Mouse (Mus musculus): Measurements from ENCODE around the gene Kcnj9.

Gene Kcnj9

GRCm38 (mm10) chr1:172288900-172289616 lies 40.1 kb downstream of the Kcnj9 start:
- DNase-seq (ENCODE audit: low read depth), result no peak

GRCm38 (mm10) chr1:172286740-172287139 lies 42.4 kb downstream of the Kcnj9 start:
- no peak for DNase-seq (ENCODE audit: low read depth)

DNA sequence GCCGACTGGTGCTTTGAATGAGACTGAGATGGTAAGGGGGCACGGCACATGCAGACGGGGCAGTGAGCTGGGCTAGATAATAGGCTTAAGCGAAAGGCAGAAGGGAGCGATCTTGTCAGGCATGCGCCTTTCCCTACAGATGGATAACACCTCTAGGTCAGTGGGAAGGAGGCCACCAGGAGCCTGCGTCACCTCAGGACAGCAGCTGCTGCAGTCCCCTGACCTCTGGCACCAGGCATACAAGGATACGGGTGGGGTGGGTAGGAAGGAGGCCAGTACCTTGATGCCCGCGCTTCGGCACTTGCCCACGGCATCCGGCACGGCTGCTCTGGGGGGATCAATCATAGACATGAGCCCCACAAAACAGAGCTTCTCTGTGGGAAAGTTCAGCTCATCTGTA lies 44.9 kb downstream of the Kcnj9 start:
- no peak for DNase-seq (ENCODE audit: low read depth)

DNA sequence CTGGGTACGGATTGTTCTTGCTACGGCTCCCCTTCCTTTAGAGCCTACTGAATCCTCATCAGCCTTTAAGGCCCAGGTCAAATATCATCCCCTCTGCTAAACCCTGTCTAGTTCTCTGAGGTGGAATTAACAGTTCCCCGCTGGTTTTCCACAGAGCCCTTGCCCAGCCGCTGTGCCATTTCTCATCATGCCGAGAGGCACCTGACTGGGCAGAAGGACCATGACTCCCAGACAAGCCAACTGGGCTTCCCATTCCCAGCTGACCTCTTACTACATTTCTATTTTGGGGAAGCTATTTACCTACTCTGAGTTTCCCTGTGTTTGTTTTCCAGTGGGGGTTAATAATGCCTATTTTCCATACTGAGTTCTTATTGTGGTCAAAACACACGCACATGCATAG lies 46.0 kb downstream of the Kcnj9 start:
- DNase-seq (ENCODE audit: low read depth), result no peak

GRCm38 (mm10) chr1:172281522-172282254 lies 47.4 kb downstream of the Kcnj9 start:
- no peak for DNase-seq (ENCODE audit: low read depth)

- DNase-seq (ENCODE audit: low read depth), result no peak
These were observed 49.2 kb downstream of the Kcnj9 start for GRCm38 (mm10) chr1:172279768-172280509.

GRCm38 (mm10) chr1:172278328-172278727 lies 50.8 kb downstream of the Kcnj9 start:
- no peak for DNase-seq (ENCODE audit: low read depth)

- no peak for DNase-seq (ENCODE audit: low read depth)
These were observed 51.9 kb downstream of the Kcnj9 start for GRCm38 (mm10) chr1:172277172-172277571.

GRCm38 (mm10) chr1:172274547-172274946 lies 54.6 kb downstream of the Kcnj9 start:
- DNase-seq (ENCODE audit: low read depth), result no peak

- no peak for DNase-seq (ENCODE audit: low read depth)
These were observed 55.0 kb downstream of the Kcnj9 start for GRCm38 (mm10) chr1:172274116-172274515.

DNA sequence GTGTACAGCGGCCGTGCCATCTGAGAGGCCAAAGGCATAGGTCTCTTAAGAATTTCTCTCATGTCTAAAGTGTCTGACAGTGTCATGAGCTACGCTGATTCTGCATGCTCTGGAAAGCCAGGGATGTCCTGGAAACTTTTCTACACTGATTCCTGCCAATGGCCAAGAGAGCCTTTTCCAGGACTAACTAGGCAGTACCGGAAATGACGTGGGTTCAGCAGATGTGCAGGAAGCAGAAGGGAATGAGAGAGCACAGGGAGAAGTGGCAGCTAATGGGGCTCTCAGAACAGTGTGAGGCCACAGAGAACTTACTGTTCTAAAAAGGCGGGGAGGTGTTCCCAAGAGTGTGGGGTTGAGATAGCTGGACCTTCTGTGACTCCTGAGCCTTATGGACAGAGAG lies 55.7 kb downstream of the Kcnj9 start:
- no peak for DNase-seq (ENCODE audit: low read depth)

GRCm38 (mm10) chr1:172271765-172272164 lies 57.4 kb downstream of the Kcnj9 start:
- DNase-seq (ENCODE audit: low read depth), result no peak

DNA sequence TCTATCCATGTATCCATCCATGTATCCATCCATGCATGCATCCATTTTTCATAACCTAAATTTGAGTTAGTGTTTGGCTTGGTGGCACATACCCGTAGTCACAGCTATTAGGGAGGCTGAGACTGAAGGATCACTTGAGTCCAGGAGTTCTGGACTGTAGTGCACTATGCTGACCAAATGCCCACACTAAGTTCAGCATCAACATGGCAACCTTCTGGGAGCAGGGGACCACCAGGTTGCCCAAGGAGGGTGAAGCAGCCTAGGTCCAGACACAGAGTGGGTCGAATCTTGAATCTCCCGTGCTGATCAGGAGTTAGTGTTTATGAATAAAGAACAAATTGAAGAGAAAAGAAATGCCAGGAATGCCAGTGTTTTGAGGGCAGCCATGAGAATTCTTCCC lies 57.9 kb downstream of the Kcnj9 start:
- DNase-seq (ENCODE audit: low read depth), result no peak
